Mouse (Mus musculus): ENCODE measurements around the gene Tnfrsf21.

- TF ChIP-seq POLR2A (IDR thresholded peaks at IDR 0.05; ENCODE audit: borderline replicate concordance, low read depth, low read length): no peak
- no peak for TF ChIP-seq CTCF (IDR thresholded peaks at IDR 0.05; ENCODE audit: low read depth, low read length)
Observed at GRCm38 (mm10) chr17:43114086-43114581, 97.8 kb downstream of the Tnfrsf21 start.

Data from bone marrow macrophage, adult 2 months (primary cell).